In the genomic region with DNA sequence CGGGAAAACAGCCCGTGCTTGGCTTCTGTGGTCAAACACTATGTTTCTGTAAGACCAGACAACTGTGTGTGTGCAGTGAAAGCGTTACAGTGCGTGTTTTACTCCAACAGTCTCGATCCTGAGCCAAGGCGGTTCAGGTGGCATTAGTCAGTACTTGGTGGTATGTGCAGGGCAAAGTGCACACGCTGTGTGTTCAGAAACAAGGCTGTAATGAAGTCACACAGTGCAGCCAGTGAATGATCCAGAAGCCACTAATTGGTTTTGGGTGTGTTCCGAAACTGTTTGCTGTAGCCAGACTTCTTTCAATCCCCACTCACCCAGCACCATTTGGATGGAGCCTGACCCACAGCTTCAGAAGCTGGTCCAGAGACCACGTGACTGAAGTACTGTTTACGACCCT, we compare ENCODE assay signal across 20 mouse cellular contexts. TPM values are rescaled to one million over a fixed set of nuclear protein-coding genes. Genes with fewer than 3 reads are reported as not detected.
DNase-seq lines count a peak whose midpoint lies in the region; ATAC-seq and TF ChIP-seq lines count a peak whose summit lies in the region.
"Had no signal": no experiment of that assay in that cellular context is flagged by ENCODE, and none has a peak within 500 bp of the region (broad histone marks: within the 10 kb centered on the region; RNA-seq: fewer than 3 reads in every experiment).

No protein-coding gene starts in this region.

- H3K4me2 ChIP-seq in liver, postnatal 0 days (ENCODE audit: low read depth, low read length), result no peak overlapping the region
- H3K4me2 ChIP-seq in liver, embryonic 11.5 days, result no peak overlapping the region
- no peak overlapping the region for H3K4me2 ChIP-seq in intestine, embryonic 14.5 days (ENCODE audit: low read length)
- no peak overlapping the region for H3K4me2 ChIP-seq in stomach, postnatal 0 days (replicated peaks; ENCODE audit: low read depth)
- H3K4me2 ChIP-seq: forebrain, embryonic 12.5 days; heart, embryonic 15.5 days; midbrain, embryonic 15.5 days; neural tube, embryonic 12.5 days had no signal

- H3K27me3 ChIP-seq in heart, adult 2 months (ENCODE audit: control insufficient read depth, insufficient read depth, low read length), result no peaks in the 10 kb centered on the region
- H3K27me3 ChIP-seq in liver, postnatal 0 days (ENCODE audit: insufficient read depth, low read length), result no peaks in the 10 kb centered on the region
- no peaks in the 10 kb centered on the region for H3K27me3 ChIP-seq in liver, embryonic 11.5 days (replicated peaks; ENCODE audit: control insufficient read depth, insufficient read depth, low read length)
- H3K27me3 ChIP-seq in intestine, embryonic 14.5 days (replicated peaks; ENCODE audit: control insufficient read depth, insufficient read depth, low read length), result no peaks in the 10 kb centered on the region
- H3K27me3 ChIP-seq in stomach, postnatal 0 days (ENCODE audit: control insufficient read depth, insufficient read depth, low read length), result no peaks in the 10 kb centered on the region
- H3K27me3 ChIP-seq: forebrain, embryonic 12.5 days; heart, embryonic 15.5 days; midbrain, embryonic 15.5 days; neural tube, embryonic 12.5 days had no signal

- peaks cover 43% of the 10 kb centered on the region for H3K36me3 ChIP-seq in heart, adult 2 months (ENCODE audit: control insufficient read depth, insufficient read depth, low read length)
- peaks cover 16% of the 10 kb centered on the region for H3K36me3 ChIP-seq in liver, postnatal 0 days (replicated peaks; ENCODE audit: insufficient read depth, low read length)
- peaks cover 17% of the 10 kb centered on the region; the same call in 1 of the 2 replicates for H3K36me3 ChIP-seq in liver, embryonic 11.5 days (ENCODE audit: control insufficient read depth, insufficient read depth, low read length)
- peaks cover 44% of the 10 kb centered on the region for H3K36me3 ChIP-seq in intestine, embryonic 14.5 days (ENCODE audit: control insufficient read depth, insufficient read depth, low read length)
- peaks cover 9% of the 10 kb centered on the region for H3K36me3 ChIP-seq in stomach, postnatal 0 days (ENCODE audit: control insufficient read depth, insufficient read depth, low read length)

- TF ChIP-seq CTCF in heart, adult 2 months (IDR thresholded peaks at IDR 0.05), result no peak
- no peak for TF ChIP-seq CTCF in liver, postnatal 0 days (IDR thresholded peaks at IDR 0.05; ENCODE audit: low read depth)
- TF ChIP-seq CTCF in stomach, postnatal 0 days (IDR thresholded peaks at IDR 0.05; ENCODE audit: low read depth), result no peak

- no peaks in the 10 kb centered on the region for H3K9me3 ChIP-seq in liver, postnatal 0 days (ENCODE audit: low read length)
- no peaks in the 10 kb centered on the region for H3K9me3 ChIP-seq in liver, embryonic 11.5 days (ENCODE audit: control insufficient read depth, low read length)
- H3K9me3 ChIP-seq in intestine, embryonic 14.5 days (ENCODE audit: control insufficient read depth, low read length), result no peaks in the 10 kb centered on the region
- H3K9me3 ChIP-seq in stomach, postnatal 0 days (ENCODE audit: control insufficient read depth, low read length), result no peaks in the 10 kb centered on the region
- H3K9me3 ChIP-seq: embryonic facial prominence, embryonic 10.5 days; forebrain, embryonic 12.5 days; heart, embryonic 15.5 days; hindbrain, embryonic 10.5 days; midbrain, embryonic 15.5 days; neural tube, embryonic 12.5 days had no signal

- H3K79me2 ChIP-seq in heart, adult 2 months (replicated peaks; ENCODE audit: control insufficient read depth, insufficient read depth, low read length), result peaks cover 2% of the 10 kb centered on the region; the same call in 1 of the 2 replicates

- WGBS in heart, adult 2 months, result 76% methylated on average over 10 of the region's 10 CpGs
- 79% methylated on average over 10 of the region's 10 CpGs for WGBS in liver, postnatal 0 days (ENCODE audit: insufficient replicate concordance)
- WGBS in liver, embryonic 11.5 days, result 84% methylated on average over 10 of the region's 10 CpGs
- WGBS in intestine, embryonic 14.5 days, result 84% methylated on average over 10 of the region's 10 CpGs
- 77% methylated on average over 10 of the region's 10 CpGs for WGBS in stomach, postnatal 0 days

- TF ChIP-seq EP300 in heart, adult 2 months (IDR thresholded peaks at IDR 0.05; ENCODE audit: insufficient read depth, low read depth, low read length), result no peak
- TF ChIP-seq EP300 in liver, postnatal 0 days (IDR thresholded peaks at IDR 0.05; ENCODE audit: low read depth), result no peak
- TF ChIP-seq EP300 in stomach, postnatal 0 days (optimal IDR thresholded peaks at IDR 0.05), result no peak

- peak; percentile 46; the same call in 1 of the 2 replicates for ATAC-seq in liver, postnatal 0 days
- ATAC-seq in liver, embryonic 11.5 days (replicated peaks; ENCODE audit: low FRiP score), result no peak
- ATAC-seq in intestine, embryonic 14.5 days (replicated peaks; ENCODE audit: low FRiP score, low TSS enrichment, low read depth), result 0 out of 2 replicates have a peak, but pooled peaks have one; percentile 41
- ATAC-seq in stomach, postnatal 0 days (ENCODE audit: low FRiP score, low TSS enrichment), result peak; percentile 63; the same call in 1 of the 2 replicates
- ATAC-seq: lung, postnatal 0 days; midbrain, embryonic 15.5 days had no signal

- DNase-seq in heart, adult 2 months, result no peak
- DNase-seq in heart, postnatal 14 days, result no peak
- no peak for DNase-seq in liver, postnatal 0 days
- DNase-seq in liver, embryonic 11.5 days (ENCODE audit: low spot score), result no peak
- DNase-seq in intestine, embryonic 14.5 days (ENCODE audit: low spot score), result no peak
- DNase-seq in stomach, postnatal 0 days (ENCODE audit: low spot score), result no peak
- no peak for DNase-seq in right cerebral cortex, postnatal 10 days (ENCODE audit: low spot score in 2 of 2)
- no peak for DNase-seq in left cerebral cortex, postnatal 14 days (ENCODE audit: low spot score in 2 of 2)
- DNase-seq: adrenal gland, postnatal 10 days; cerebellum, adult 8-10 months; layer of hippocampus, postnatal 36 days; retina, postnatal 1 day had no signal

- intact Hi-C loops in heart, adult 2 months (cut with DNase I), result no loop called here
- intact Hi-C loops in heart, postnatal 14 days (cut with DNase I), result no loop called here
- intact Hi-C loops in left cerebral cortex, postnatal 14 days (cut with DNase I), result no loop called here

- no peak overlapping the region for H3K9ac ChIP-seq in heart, adult 2 months (ENCODE audit: low read depth, low read length)
- H3K9ac ChIP-seq in liver, postnatal 0 days (replicated peaks), result no peak overlapping the region
- H3K9ac ChIP-seq in liver, embryonic 11.5 days (ENCODE audit: low read depth, low read length), result no peak overlapping the region
- no peak overlapping the region for H3K9ac ChIP-seq in intestine, embryonic 14.5 days (ENCODE audit: low read length)
- no peak overlapping the region for H3K9ac ChIP-seq in stomach, postnatal 0 days (ENCODE audit: low read length)
- H3K9ac ChIP-seq: forebrain, embryonic 12.5 days; heart, embryonic 15.5 days; midbrain, embryonic 15.5 days; neural tube, embryonic 12.5 days had no signal

- H3K4me3 ChIP-seq in heart, adult 2 months, result no peak overlapping the region
- no peak overlapping the region for H3K4me3 ChIP-seq in liver, postnatal 0 days (ENCODE audit: low read depth, low read length)
- no peak overlapping the region for H3K4me3 ChIP-seq in liver, embryonic 11.5 days (ENCODE audit: low read depth, low read length)
- no peak overlapping the region for H3K4me3 ChIP-seq in intestine, embryonic 14.5 days (ENCODE audit: low read depth, low read length)
- no peak overlapping the region for H3K4me3 ChIP-seq in stomach, postnatal 0 days (ENCODE audit: low read depth, low read length)
- H3K4me3 ChIP-seq: embryonic facial prominence, embryonic 10.5 days; forebrain, embryonic 12.5 days; heart, embryonic 15.5 days; hindbrain, embryonic 10.5 days; midbrain, embryonic 15.5 days; neural tube, embryonic 12.5 days had no signal

- H3K27ac ChIP-seq in heart, adult 2 months, result peak overlapping the region; percentile 79
- 0 out of 2 replicates have a peak overlapping the region, but pooled peaks have one; percentile 12 for H3K27ac ChIP-seq in liver, postnatal 0 days (ENCODE audit: low read depth)
- H3K27ac ChIP-seq in liver, embryonic 11.5 days (ENCODE audit: low read depth, low read length), result no peak overlapping the region
- H3K27ac ChIP-seq in intestine, embryonic 14.5 days (ENCODE audit: low read depth), result no peak overlapping the region
- no peak overlapping the region for H3K27ac ChIP-seq in stomach, postnatal 0 days (replicated peaks)
- H3K27ac ChIP-seq: embryonic facial prominence, embryonic 10.5 days; forebrain, embryonic 12.5 days; heart, embryonic 15.5 days; hindbrain, embryonic 10.5 days; macrophage; midbrain, embryonic 15.5 days; neural tube, embryonic 12.5 days had no signal

- no peak for TF ChIP-seq POLR2A in heart, adult 2 months (IDR thresholded peaks at IDR 0.05; ENCODE audit: insufficient read depth, low read depth, low read length)

- H3K4me1 ChIP-seq in heart, adult 2 months (ENCODE audit: control insufficient read depth, insufficient read depth, low read length), result peaks cover 41% of the 10 kb centered on the region
- H3K4me1 ChIP-seq in liver, postnatal 0 days (ENCODE audit: insufficient read depth), result peaks cover 7% of the 10 kb centered on the region; the same call in 1 of the 2 replicates
- no peaks in the 10 kb centered on the region for H3K4me1 ChIP-seq in liver, embryonic 11.5 days (replicated peaks; ENCODE audit: control insufficient read depth, insufficient read depth, low read length)
- 0 out of 2 replicates have a peak, but pooled peaks cover 6% of the 10 kb centered on the region for H3K4me1 ChIP-seq in intestine, embryonic 14.5 days (replicated peaks; ENCODE audit: control insufficient read depth, insufficient read depth, low read length)
- no peaks in the 10 kb centered on the region for H3K4me1 ChIP-seq in stomach, postnatal 0 days (replicated peaks; ENCODE audit: control insufficient read depth, insufficient read depth)
- H3K4me1 ChIP-seq: midbrain, embryonic 15.5 days had no signal

RNA-seq across cellular contexts. Expression of a gene that starts 9.6 kb away (rescaled TPM):
- total RNA-seq in heart, adult 2 months (2021), result 10 to 100 TPM; 76.7 to 80.1 TPM
- 50.4 and 79.4 TPM in 2 replicates for polyA plus RNA-seq in heart, adult 2 months (2012; rRNA removed)
- 10 to 100 TPM; 76.4 to 83.3 TPM for total RNA-seq in heart, postnatal 14 days (2021)
- 17.3 and 20.3 TPM in 2 replicates for polyA plus RNA-seq in liver, postnatal 0 days (2015; fragmentation: Nextera tagmentation; extraction: Ambion mirVana)
- polyA plus RNA-seq in liver, embryonic 11.5 days (2014; fragmentation: Nextera tagmentation; extraction: Ambion mirVana), result 30.9 and 33.3 TPM in 2 replicates
- 43.7 and 49.6 TPM in 2 replicates for polyA plus RNA-seq in intestine, embryonic 14.5 days (2014; fragmentation: Nextera tagmentation; extraction: Ambion mirVana)
- 27.2 and 28.7 TPM in 2 replicates for polyA plus RNA-seq in stomach, postnatal 0 days (2015; fragmentation: Nextera tagmentation; extraction: Ambion mirVana)
- 10 to 100 TPM; 35.2 to 37.9 TPM for total RNA-seq in left cerebral cortex, postnatal 14 days (2021)

Comparison
In these comparisons a context has a peak if more than half of its experiments do, and no peak if none do; other contexts are left out.
1. H3K27ac ChIP-seq: peak in heart, adult 2 months (single experiment) and liver, postnatal 0 days (single experiment); none in liver, embryonic 11.5 days (single experiment), intestine, embryonic 14.5 days (single experiment) and stomach, postnatal 0 days (single experiment).